Mouse (Mus musculus): ENCODE data around the gene Uvrag.

DNA sequence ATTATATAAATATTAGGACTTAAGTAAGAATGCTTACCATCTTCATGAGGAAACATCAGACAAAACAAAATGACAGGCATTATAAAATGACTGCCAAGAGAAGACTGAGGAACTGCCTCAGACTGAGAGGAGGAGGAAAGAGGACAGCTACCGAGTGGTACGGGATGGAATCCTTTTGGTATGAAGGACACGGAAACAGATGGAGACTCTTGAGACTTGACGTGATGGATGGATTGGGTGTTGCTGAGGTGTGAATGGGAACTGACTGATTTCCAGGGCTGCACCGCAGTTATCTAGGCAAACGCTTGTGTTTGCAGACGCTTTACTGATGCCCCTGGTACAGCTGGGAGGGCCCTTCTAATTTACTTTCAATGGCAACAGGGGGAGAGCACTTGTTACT is 97.0 kb downstream of the Uvrag start:
- TF ChIP-seq GATA1 (IDR thresholded peaks at IDR 0.05; ENCODE audit: borderline replicate concordance, low read length) (no peak), FLI1 (IDR thresholded peaks at IDR 0.05; ENCODE audit: low read length) (no peak)
